Mouse (Mus musculus) testis, adult 2 months (tissue): ENCODE data around the gene Khk.

Experiments used
- CTCF ChIP-seq: fragments of 200-500 bp; IDR thresholded peaks from 2 replicates; pipeline ENCODE4 v1.5.1; 2012; ENCODE audit warnings: low read depth, mild to moderate bottlenecking, inconsistent platforms, low read length, moderate library complexity; ENCODE audit not compliant: control insufficient read depth, insufficient read depth, insufficient replicate concordance
- POLR2A ChIP-seq: fragments of 200-500 bp; IDR thresholded peaks from 2 replicates; pipeline ENCODE4 v1.6.1; 2012; ENCODE audit warnings: low read depth, mild to moderate bottlenecking, inconsistent platforms, low read length, moderate library complexity; ENCODE audit not compliant: control insufficient read depth

DNA sequence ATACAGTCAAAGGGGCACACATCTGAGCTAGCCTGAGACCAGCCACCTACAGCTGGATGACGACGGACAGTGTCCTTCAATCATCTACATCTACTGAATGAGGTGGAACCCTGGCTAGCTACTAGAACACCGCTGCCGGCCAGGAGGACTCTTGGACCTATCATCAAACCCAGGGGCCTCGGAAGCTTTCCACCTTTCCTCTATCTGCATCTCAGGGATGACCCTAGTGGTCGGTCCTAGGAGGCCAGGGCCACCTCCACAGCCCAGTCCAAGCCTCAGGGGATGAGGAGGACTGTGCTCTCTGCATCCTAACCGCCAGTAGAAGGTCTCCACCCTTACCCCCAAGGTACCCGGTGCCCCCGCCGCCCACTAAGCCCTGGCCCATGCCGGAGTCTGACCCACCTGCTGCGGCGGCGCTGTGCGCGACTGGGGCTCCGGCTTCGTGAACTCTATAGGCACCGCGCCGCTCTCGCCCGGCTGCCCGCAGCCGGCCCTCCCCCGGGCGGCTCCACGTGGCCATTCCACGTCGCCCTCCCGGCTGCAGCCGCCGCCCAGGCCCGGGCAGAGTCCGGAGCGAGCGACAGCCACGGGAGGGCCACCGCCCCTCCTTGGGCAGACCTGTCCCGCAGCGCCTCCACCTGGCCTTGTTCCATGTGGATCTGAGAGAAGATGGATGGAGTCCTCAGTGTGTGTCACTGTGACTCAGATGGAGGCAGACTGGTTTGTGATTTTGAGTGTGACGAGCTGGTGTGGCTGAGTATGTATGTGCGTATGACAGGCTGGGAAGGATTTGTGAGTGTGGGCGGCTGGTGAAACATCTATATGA, 23.9 kb downstream of the Khk start, which contains the start of gene Cgref1:
- no peak for TF ChIP-seq CTCF
- no peak for TF ChIP-seq POLR2A
